Mouse (Mus musculus): Measurements from ENCODE around the gene Napb.

Napb gene

GRCm38 (mm10) chr2:148689444-148690140 is 42.7 kb downstream of the Napb start:
- in situ Hi-C loops (cut with MboI; ENCODE audit: low sequenced_read_pairs), result no loop called here

- in situ Hi-C loops (cut with MboI; ENCODE audit: low sequenced_read_pairs), result no loop called here
These were observed 44.3 kb downstream of the Napb start for GRCm38 (mm10) chr2:148687971-148688370.

- in situ Hi-C loops (cut with MboI; ENCODE audit: low sequenced_read_pairs), result no loop called here
These were observed 45.4 kb downstream of the Napb start for GRCm38 (mm10) chr2:148686862-148687261.

GRCm38 (mm10) chr2:148685709-148686108 is 46.6 kb downstream of the Napb start:
- in situ Hi-C loops (cut with MboI; ENCODE audit: low sequenced_read_pairs), result no loop called here

- in situ Hi-C loops (cut with MboI; ENCODE audit: low sequenced_read_pairs), result no loop called here
These were observed 47.3 kb downstream of the Napb start for GRCm38 (mm10) chr2:148684972-148685371.

- in situ Hi-C loops (cut with MboI; ENCODE audit: low sequenced_read_pairs), result no loop called here
These were observed 49.2 kb downstream of the Napb start for GRCm38 (mm10) chr2:148683031-148683430.

GRCm38 (mm10) chr2:148681461-148681891 is 50.8 kb downstream of the Napb start:
- in situ Hi-C loops (cut with MboI; ENCODE audit: low sequenced_read_pairs), result no loop called here

- in situ Hi-C loops (cut with MboI; ENCODE audit: low sequenced_read_pairs), result no loop called here
These were observed 51.4 kb downstream of the Napb start, which contains the start of gene Gzf1 for GRCm38 (mm10) chr2:148680775-148681291. Gene Gzf1 (plus strand): TSS chr2:148681023.

GRCm38 (mm10) chr2:148679346-148679745 is 52.9 kb downstream of the Napb start:
- in situ Hi-C loops (cut with MboI; ENCODE audit: low sequenced_read_pairs), result no loop called here

GRCm38 (mm10) chr2:148677801-148678200 is 54.5 kb downstream of the Napb start:
- in situ Hi-C loops (cut with MboI; ENCODE audit: low sequenced_read_pairs), result no loop called here

- in situ Hi-C loops (cut with MboI; ENCODE audit: low sequenced_read_pairs), result loop anchor here (25.0 kb wide), 2 partner anchors 285 to 535 kb away; partner anchors contain the start of gene Sstr4
These were observed 59.8 kb downstream of the Napb start, which contains the start of gene Nxt1 for GRCm38 (mm10) chr2:148672199-148673096. Gene Nxt1 (plus strand): TSS chr2:148672601.

- in situ Hi-C loops (cut with MboI; ENCODE audit: low sequenced_read_pairs), result loop anchor here (25.0 kb wide), 2 partner anchors 276 to 526 kb away; partner anchors contain the start of gene Sstr4
These were observed 68.8 kb downstream of the Napb start for GRCm38 (mm10) chr2:148663458-148663857.

GRCm38 (mm10) chr2:148654961-148655360 is 77.3 kb downstream of the Napb start:
- in situ Hi-C loops (cut with MboI; ENCODE audit: low sequenced_read_pairs), result loop anchor here (25.0 kb wide), 2 partner anchors 268 to 518 kb away; partner anchors contain the start of gene Sstr4

- in situ Hi-C loops (cut with MboI; ENCODE audit: low sequenced_read_pairs), result loop anchor here (25.0 kb wide), 2 partner anchors 263 to 513 kb away; partner anchors contain the start of gene Sstr4
These were observed 81.5 kb downstream of the Napb start for GRCm38 (mm10) chr2:148650587-148651357.

GRCm38 (mm10) chr2:148644421-148645000 is 87.8 kb downstream of the Napb start:
- in situ Hi-C loops (cut with MboI; ENCODE audit: low sequenced_read_pairs), result no loop called here

All from CH12F3 (cell line).